Mouse (Mus musculus) gastrocnemius, postnatal 36 days (tissue): ENCODE results near the gene Ap1s3. TPM values are rescaled to one million over a fixed set of nuclear protein-coding genes. Genes with fewer than 3 reads are reported as not detected.
"Not testable (repeated sequence)": the region's sequence is repeated elsewhere in the genome, so short reads cannot be mapped to it uniquely, and the experiment has no call there.

Experiments used
- DNase-seq, 2 experiments: peaks; one replicate each; pipeline ENCODE4 v3.0.0; 2022
- intact Hi-C: fragments of 180-260 bp; cut with DNase I; formaldehyde crosslinking; loops from one replicate; pipeline ENCODE4 v1.15.1; 2025
- total RNA-seq, 2 experiments: library from RNA; stranded (reverse); gene quantifications; 2 replicates each; pipeline ENCODE4 v1.2.3; 2021

Gene Ap1s3
- total RNA-seq, 2 experiments from 2014 or later = not detected

DNA sequence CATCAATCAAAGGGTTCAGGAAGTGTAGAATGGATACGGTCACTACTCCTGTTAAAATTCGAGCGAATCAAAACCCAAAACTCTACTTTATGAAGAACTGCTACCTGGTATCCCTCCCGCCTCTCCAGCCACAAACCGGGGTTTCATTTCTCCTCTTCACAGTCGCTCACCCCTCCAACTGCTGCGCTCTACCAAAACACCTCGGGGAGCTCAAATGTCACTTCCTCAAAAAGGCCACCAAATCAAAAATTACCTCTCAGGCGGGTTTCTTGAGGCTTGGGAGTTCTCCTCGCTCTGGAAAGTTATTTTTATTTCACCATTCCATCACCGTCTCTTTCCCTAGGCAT lies 603 bp downstream of the Ap1s3 start:
- intact Hi-C loops = no loop called here
- no peak for DNase-seq

GRCm38 (mm10) chr1:79669419-79669974 lies 2.3 kb downstream of the Ap1s3 start:
- no peak for DNase-seq
- intact Hi-C loops = no loop called here

- intact Hi-C loops = no loop called here
- DNase-seq = no peak
Observed at GRCm38 (mm10) chr1:79664911-79665310, 6.9 kb downstream of the Ap1s3 start.

DNA sequence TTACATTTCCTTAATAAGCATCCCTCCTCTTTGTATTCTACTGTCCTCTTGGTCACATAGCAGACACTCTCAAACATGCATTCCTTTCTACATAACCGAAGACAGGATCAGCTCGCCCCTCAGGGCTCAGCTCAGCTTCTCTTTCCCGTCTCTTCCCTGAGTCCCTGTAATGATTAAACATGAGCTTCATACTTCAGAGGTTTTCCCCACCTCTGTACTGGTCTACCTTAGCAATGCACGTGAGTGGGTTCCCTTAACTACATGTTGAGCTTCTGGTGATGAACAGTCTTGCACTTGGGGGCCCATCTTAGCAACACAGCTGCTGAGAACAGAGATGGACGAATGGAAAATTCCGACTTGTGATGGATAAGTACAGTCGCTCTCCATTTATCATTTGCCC lies 12.2 kb downstream of the Ap1s3 start:
- intact Hi-C loops = no loop called here

GRCm38 (mm10) chr1:79657411-79657810 lies 14.4 kb downstream of the Ap1s3 start:
- intact Hi-C loops = no loop called here
- no peak for DNase-seq

More for the DNA sequence above, 12.2 kb downstream of the Ap1s3 start:
- no peak for DNase-seq

GRCm38 (mm10) chr1:79655819-79656555 lies 15.8 kb downstream of the Ap1s3 start:
- intact Hi-C loops = no loop called here
- no peak for DNase-seq

DNA sequence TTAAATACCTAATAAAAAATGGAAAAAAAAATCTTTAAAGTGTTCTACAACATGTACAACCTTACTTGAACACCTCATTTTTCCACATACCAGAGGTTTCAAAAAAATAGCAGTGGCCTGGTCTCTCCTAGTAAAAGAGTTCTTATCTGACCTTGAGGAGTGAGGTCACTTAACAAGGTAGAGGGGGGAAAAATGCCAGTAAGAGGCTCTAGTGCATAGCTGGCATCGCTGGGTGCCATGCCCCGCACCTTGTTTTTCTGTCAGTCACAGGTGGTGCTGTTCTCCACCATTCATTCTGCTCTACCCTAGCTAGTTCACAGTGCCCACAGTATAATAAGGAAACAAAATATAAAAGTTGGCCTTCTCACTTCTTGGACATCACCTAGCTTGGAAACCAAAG lies 16.8 kb downstream of the Ap1s3 start:
- DNase-seq = no peak
- intact Hi-C loops = no loop called here

DNA sequence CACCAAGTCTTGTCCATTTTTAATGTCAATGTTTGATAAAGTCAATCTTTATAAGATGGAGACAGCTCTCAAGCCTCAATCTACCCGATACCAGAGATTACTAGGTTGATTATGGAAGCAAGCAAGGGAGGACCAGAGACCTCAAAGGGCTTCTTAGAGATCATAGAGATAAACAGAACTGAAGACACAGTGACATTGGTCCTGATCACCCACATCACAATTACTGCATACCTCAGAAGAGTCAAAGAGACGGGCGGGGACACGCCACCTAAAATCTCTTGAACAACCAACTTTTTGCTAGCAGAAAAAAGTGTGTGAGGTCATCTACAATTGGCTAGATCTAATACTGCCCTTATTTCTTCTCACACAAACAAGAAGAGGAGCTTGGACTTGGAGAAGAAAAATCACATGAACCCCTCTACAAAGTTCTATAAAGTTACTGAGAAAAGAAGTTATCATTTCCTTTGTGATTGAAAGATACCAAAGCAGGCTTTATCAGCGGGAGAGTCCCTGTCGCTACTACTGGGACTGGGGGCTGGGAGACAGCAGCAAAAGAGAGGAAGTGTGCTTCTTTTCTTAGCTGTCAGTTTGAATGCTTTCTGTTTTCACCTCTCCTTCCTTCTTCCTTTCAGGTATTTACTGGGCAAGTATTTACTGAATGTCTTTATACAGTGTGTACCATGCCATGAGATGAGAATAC lies 28.2 kb downstream of the Ap1s3 start:
- DNase-seq = no peak
- intact Hi-C loops = no loop called here

DNA sequence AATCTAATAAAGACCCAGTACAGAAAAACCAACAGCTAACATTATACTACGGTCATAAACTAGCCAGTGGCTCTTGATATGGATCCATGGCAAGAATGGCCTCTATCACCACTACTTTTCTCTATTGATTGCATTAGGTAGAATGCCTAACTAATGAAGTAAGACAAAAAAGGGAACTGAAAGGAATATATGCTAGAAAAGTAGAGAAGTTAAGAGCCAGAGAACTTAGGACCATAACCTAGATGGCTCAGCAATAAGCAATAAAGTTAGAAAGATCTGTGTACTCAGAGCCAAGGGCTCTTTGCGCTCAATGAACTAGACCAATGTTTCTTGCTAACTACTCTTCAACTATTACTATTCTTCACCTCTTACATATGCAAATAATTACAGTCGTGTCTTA lies 29.1 kb downstream of the Ap1s3 start:
- DNase-seq = no peak
- intact Hi-C loops = no loop called here

GRCm38 (mm10) chr1:79641355-79641754 lies 30.4 kb downstream of the Ap1s3 start:
- intact Hi-C loops = no loop called here
- DNase-seq = no peak

DNA sequence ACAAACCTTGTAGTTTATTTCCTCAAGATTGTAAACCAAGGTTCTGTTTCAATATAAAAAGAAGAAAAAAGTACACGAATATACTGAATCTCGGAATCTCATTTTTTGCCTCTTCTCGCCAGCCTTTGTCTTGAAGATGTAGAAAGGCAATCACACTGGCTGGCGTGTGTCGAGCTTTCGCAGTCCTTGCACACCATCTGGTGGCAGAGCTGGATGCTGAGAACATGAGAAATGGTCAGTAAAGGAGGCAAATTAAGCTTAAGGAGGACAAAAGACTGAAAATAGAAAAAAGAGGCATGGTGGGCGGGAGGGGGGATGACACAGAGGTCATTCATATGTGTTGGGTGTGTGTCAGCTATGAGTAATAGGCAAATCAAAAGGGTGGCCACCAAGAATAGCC lies 31.6 kb downstream of the Ap1s3 start:
- peak; percentile 24 to 35 for DNase-seq
- intact Hi-C loops = no loop called here

DNA sequence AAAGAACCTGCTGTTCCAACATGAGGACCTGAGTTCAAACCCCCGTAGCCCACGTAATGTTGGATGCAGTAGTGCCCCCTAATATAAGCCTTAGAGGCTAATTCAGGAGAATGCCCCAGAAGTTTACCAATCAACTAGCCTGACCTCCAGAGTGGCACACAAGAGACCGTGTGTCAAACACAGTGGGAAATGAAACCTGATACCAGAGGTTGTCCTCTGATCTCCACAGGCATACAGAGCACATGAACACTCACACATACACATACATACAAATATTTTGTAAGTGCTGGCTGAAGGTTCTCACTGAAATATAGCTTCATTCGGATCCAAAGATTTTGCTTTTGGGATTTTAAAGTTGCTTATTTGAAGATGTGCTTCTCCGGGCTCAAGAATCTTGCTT lies 32.1 kb downstream of the Ap1s3 start:
- DNase-seq = no peak
- intact Hi-C loops = loop anchor here (10.0 kb wide), 1 partner anchor 845 kb away; no protein-coding TSS in a partner anchor

- no peak for DNase-seq
- intact Hi-C loops = loop anchor here (10.0 kb wide), 1 partner anchor 846 kb away; no protein-coding TSS in a partner anchor
Observed at GRCm38 (mm10) chr1:79639107-79639506, 32.7 kb downstream of the Ap1s3 start.

GRCm38 (mm10) chr1:79637768-79638167 lies 34.0 kb downstream of the Ap1s3 start:
- no peak for DNase-seq
- intact Hi-C loops = loop anchor here (10.0 kb wide), 1 partner anchor 847 kb away; no protein-coding TSS in a partner anchor

- DNase-seq = no peak
- intact Hi-C loops = loop anchor here (10.0 kb wide), 1 partner anchor 853 kb away; no protein-coding TSS in a partner anchor
Observed at GRCm38 (mm10) chr1:79631521-79631920, 40.3 kb downstream of the Ap1s3 start.

- no peak for DNase-seq
- intact Hi-C loops = loop anchor here (10.0 kb wide), 1 partner anchor 855 kb away; no protein-coding TSS in a partner anchor
Observed at GRCm38 (mm10) chr1:79629726-79630125, 42.0 kb downstream of the Ap1s3 start.

- intact Hi-C loops = no loop called here
Observed at GRCm38 (mm10) chr1:79626140-79626539, 45.6 kb downstream of the Ap1s3 start.

GRCm38 (mm10) chr1:79619434-79619833 lies 52.3 kb downstream of the Ap1s3 start:
- DNase-seq = no peak
- intact Hi-C loops = no loop called here

More at GRCm38 (mm10) chr1:79626140-79626539, 45.6 kb downstream of the Ap1s3 start:
- DNase-seq = no peak

DNA sequence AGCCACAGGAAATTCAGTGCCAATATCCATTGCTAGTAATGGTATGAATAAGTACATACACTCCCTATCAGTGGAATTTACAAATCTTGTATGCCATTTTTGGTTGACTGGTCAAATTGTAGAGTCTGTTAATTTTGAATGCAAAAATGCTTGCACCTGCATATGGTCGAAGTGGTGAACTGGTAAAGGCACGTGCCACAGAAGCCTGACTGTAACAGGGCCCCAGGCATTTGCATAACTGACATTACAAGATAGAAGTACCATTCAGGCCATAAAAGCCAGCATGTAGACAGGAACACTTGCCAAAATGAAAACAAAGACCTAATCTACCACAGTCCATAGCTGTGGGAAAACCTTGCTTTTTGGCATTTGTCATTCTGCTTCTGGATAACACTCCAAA lies 55.3 kb downstream of the Ap1s3 start:
- intact Hi-C loops = no loop called here
- DNase-seq = no peak

- no peak for DNase-seq
- intact Hi-C loops = no loop called here
Observed at GRCm38 (mm10) chr1:79614456-79614855, 57.3 kb downstream of the Ap1s3 start.

- DNase-seq, intact Hi-C loops: not testable (repeated sequence)
Observed at GRCm38 (mm10) chr1:79611271-79611670, 60.5 kb downstream of the Ap1s3 start.
